Mouse (Mus musculus): ENCODE measurements around the gene Ppp1r15b.

Ppp1r15b gene

DNA sequence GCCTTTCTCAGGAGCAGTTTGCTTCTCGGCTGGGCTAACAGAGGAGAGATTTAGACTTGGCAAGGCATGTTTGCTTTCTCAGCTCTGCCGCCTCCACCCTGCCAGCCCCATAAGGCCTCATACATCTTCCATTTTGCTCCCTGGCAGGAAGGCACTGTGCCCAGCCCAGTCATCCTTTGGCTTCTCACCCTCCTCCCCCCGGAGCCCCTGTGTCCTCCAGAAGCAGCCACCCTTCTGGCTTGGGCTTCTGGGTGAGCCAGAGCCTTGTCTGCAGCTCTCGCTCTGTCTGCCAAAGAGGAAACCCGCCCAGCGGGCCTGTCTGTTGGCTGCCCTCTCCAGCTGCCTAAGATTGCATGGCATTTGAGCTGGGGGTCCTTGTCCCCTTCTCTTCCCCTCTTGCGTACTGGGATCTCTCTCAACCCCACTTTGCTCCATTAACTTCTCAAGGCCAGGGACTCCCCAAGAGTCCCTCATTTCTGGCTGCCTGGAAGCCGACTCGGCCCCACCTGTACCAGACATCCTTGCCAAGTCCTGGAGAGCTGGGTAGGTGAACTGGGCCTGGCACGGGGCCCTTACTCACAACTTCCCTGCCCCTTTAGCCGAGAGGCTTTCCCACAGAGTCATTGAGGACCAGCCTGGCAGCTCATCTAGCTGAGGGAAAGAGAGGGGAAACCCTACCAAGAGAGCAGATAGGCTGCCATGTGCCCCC lies 47.9 kb downstream of the Ppp1r15b start:
- in situ Hi-C loops (cut with MboI; ENCODE audit: low pct_unique_long_range_greater_than_20kb in 1 of 2, low sequenced_read_pairs in 2 of 2, unreplicated experiment in 1 of 2): loop anchor here (5.0 to 25.0 kb wide), 3 partner anchors 123 to 433 kb away; partner anchors contain the start of gene Snrpe (in 1 of the 2)

DNA sequence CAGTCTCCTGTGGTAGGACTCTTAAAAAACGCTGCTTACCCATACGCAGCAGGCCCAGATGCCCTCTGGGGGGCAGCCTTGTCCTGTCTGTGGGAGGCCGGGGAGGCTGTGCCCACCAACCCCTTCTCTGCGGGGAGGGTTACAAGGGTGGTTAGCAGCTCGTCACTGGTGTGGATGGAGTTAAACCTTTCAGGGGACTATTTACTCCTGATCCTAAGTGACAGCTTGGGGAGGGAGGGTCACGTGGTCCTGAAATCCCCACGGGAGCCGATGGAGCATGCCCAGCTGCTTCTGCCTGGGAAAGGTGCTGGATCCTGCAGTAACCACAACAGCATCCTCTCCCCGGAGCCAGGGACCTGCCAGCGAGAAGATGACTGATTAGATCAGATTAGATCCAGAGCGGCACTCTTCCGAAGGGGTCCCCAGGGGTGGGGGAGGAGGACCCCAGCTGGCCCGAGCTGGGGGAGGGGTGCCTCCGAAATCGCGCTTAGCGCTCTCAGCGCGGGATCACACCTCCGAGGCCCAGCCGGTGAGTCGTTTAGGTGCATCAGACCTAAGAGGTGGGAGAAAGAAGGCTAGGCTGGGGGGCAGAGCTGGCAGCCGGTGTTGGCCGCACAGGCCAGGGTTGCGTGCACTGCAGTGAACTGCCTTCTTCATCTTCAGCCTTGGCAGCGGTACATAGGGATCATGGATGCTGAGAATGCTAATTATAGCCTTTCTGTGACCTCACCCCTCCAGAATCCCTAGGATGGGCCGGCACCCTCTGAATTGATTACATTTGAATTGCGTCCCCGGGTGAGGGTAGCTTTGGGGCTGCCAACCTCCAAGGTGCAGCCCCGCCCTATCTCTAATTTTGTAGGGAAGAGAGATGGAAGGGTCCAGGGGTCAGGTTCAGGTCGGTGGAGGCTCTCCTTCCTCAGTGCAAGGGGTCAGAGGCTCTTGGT lies 50.4 kb downstream of the Ppp1r15b start:
- in situ Hi-C loops (cut with MboI; ENCODE audit: low pct_unique_long_range_greater_than_20kb in 1 of 2, low sequenced_read_pairs in 2 of 2, unreplicated experiment in 1 of 2): loop anchor here (5.0 to 25.0 kb wide), 2 partner anchors 176 to 431 kb away; partner anchors contain the start of gene Snrpe (in 1 of the 2)

GRCm38 (mm10) chr1:133182016-133182705 lies 51.2 kb downstream of the Ppp1r15b start:
- in situ Hi-C loops (cut with MboI; ENCODE audit: low pct_unique_long_range_greater_than_20kb in 1 of 2, low sequenced_read_pairs in 2 of 2, unreplicated experiment in 1 of 2): loop anchor here (5.0 to 25.0 kb wide), 2 partner anchors 175 to 430 kb away; partner anchors contain the start of gene Snrpe (in 1 of the 2)

- in situ Hi-C loops (cut with MboI; ENCODE audit: low pct_unique_long_range_greater_than_20kb in 1 of 2, low sequenced_read_pairs in 2 of 2, unreplicated experiment in 1 of 2): loop anchor here (5.0 to 25.0 kb wide), 2 partner anchors 175 to 430 kb away; partner anchors contain the start of gene Snrpe (in 1 of the 2)
These were observed 51.8 kb downstream of the Ppp1r15b start for GRCm38 (mm10) chr1:133182706-133183095.

DNA sequence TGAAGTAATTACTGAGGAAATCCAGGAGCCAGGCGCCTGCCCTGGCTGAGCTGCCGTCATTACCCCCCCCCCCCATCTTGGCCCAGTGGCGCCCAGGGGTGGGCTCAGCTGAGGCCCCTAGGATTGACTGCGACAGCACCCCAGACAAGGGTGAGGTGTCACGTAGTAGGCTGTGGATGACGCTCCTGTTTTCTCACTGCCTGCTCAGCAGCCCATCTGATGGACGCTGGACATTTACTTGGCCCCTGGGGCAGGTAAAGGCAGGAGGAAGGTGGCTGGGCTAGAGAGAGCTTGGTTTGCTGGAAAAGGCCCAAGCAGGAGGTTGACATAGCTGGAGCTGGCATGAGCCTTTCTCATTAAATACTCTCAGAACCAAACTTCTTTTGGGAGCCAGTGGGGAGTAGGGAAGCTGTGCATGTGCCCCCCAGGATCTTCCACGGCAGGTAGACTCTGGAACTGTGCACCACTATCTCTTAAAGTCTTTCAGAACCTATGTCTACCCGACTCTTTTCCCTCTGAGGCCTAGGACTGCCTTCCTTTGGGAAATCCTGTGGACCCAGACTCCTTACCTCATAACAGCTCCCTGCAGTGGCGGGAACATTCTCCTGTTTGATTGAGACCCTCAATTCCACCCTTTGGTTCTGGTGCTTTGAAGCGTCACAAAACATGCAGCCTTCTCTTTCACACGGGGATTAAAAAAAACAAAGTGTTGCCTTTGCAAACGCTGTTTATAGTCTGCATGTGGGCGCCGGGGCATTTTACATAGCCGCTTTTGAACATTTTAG lies 52.4 kb downstream of the Ppp1r15b start:
- in situ Hi-C loops (cut with MboI; ENCODE audit: low pct_unique_long_range_greater_than_20kb in 1 of 2, low sequenced_read_pairs in 2 of 2, unreplicated experiment in 1 of 2): loop anchor here (5.0 to 25.0 kb wide), 2 partner anchors 174 to 429 kb away; partner anchors contain the start of gene Snrpe (in 1 of the 2)

DNA sequence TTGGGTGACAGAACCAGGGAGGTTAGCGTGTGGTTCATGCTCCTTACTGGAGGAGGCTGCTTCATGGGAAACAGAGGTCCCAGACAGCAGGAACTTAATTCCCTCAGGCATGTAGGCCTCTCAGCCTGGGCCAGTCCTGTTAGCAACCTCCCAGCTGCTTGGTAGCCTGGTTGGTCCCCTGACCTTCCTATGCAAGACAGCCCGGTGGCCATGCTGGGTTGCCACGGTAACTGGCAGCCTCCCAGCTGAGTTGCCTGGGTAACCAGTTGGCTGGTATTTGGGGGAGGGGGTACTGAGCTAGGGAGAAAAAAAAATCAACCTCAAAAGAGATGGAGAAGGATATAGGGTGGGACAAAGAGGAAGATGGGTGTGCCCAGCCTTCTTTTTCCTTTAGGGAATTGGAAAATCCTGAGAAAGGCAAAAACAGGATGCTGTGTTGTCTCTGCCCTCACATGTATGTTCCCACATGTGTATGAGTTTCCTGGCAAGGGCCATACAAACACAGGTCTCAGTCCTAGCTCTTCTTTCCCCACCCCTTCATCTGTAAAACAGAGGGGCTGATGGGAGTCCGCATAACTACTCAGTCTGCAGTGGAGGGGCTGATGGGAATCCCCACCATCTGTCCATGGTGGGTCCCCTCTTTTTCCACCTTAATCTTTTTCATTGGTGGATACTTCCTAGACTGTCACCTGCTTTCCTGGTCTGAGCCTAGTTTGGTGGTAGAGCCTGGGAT lies 57.2 kb downstream of the Ppp1r15b start:
- in situ Hi-C loops (cut with MboI; ENCODE audit: low pct_unique_long_range_greater_than_20kb in 1 of 2, low sequenced_read_pairs in 2 of 2, unreplicated experiment in 1 of 2): loop anchor here in 1 of 2 experiments (25.0 kb wide), 1 partner anchor 424 kb away; the partner anchor contains the start of gene Snrpe

DNA sequence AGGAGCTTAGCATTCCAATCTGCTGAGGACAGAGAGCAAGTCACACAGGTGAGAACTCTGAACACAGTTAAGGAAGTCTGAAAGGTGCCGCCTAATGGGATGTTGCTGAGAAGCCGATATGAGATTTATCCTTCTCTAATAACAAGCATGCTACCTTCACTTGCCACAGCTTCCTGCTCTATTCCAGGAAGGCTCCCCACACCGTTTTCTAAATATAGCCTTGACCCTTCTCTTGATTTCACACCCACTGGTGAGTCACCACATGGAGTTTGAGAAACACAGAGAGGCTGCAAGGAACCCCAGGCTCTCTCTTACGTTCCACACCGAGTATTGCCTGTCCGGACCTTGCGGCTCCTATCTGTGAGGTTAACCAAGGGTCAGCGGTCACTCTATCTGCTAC lies 57.8 kb downstream of the Ppp1r15b start:
- in situ Hi-C loops (cut with MboI; ENCODE audit: low pct_unique_long_range_greater_than_20kb in 1 of 2, low sequenced_read_pairs in 2 of 2, unreplicated experiment in 1 of 2): loop anchor here in 1 of 2 experiments (25.0 kb wide), 1 partner anchor 424 kb away; the partner anchor contains the start of gene Snrpe
